Mouse (Mus musculus) midbrain, embryonic 11.5 days (tissue): ENCODE data around the gene Psap. TPM values are rescaled to one million over a fixed set of nuclear protein-coding genes. Genes with fewer than 3 reads are reported as not detected.

Source experiments
- polyA plus RNA-seq: library from polyadenylated mRNA; unstranded; fragments of >200 nt; fragmentation: Nextera tagmentation; extraction: Ambion mirVana; gene quantifications from 2 replicates; pipeline ENCODE4 v1.2.1, GENCODE M21; 2014

The Psap gene
- polyA plus RNA-seq, 1 experiment from 2014 or later, result 77.3 TPM

Other genes starting within 250 kb of the Psap start
- 11.2 and 12.2 TPM in 2 replicates for gene Spock2, start 171.4 kb upstream of the Psap start, polyA plus RNA-seq
- 0.97 and 1.2 TPM in 2 replicates for gene Chst3, start 58.4 kb upstream of the Psap start, polyA plus RNA-seq
- gene Vsir, start 69.2 kb downstream of the Psap start, polyA plus RNA-seq, result 1.7 and 2.3 TPM in 2 replicates
- gene Gm17455, start 122.1 kb downstream of the Psap start, polyA plus RNA-seq, result 3.0 and 3.7 TPM in 2 replicates